Mouse (Mus musculus) cerebellum, adult 2 months (tissue): ENCODE results near the gene Rabep1.

Experiments used
- CTCF ChIP-seq: fragments of 200-500 bp; IDR thresholded peaks from 2 replicates; pipeline ENCODE4 v1.5.1; 2011; ENCODE audit warnings: low read depth, mild to moderate bottlenecking, control low read depth, low read length, moderate library complexity, borderline replicate concordance; ENCODE audit not compliant: insufficient read depth
- POLR2A ChIP-seq: fragments of 200-500 bp; IDR thresholded peaks from 2 replicates; pipeline ENCODE4 v1.6.1; 2011; ENCODE audit warnings: low read length, control low read depth, borderline replicate concordance; ENCODE audit not compliant: insufficient read depth

DNA sequence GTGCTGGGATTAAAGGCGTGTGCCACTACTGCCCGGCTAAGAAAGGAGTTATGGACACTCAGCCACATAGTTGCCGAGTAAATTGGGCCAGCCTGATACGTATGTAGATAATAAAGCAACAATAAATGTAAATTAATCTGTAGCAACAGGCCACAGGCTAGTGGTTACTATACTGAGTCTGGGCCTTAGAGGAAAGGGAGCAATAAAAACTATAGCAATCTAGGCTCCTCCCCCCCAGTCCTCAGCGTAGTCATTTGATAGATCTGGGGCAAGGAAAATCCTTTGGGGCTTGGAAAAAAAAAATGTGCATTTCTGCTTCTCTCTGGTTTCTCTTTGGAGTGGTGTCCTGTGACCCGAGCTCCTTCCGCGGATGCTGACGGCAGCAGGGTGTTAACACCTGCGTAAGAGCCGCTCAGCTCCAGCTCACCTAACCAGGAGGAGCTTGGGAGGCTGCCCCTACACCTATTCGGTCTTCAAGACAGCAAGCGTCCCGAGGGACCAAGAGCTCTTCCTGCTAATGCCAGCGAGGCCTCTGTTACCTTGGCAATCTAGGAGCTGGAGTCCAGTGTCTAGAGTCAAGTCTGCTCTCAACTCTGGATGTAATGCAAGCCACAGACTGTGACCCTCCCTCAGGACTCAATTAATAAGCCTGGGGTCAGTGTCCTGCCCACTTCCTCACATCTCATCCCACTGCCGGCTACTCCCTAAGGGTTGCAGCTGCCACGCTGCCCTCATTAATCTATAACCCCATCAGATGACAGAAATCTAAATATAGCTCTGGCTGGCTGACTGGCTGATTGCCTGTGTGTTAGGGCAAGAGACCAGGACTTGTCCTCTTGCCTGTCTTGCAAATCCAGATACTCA is 22.6 kb upstream of the Rabep1 start:
- TF ChIP-seq CTCF (no peak), POLR2A (no peak)
